Mouse (Mus musculus) forebrain, embryonic 10.5 days (tissue): ENCODE results near the gene Rbfox3. TPM values are rescaled to one million over a fixed set of nuclear protein-coding genes. Genes with fewer than 3 reads are reported as not detected.
"Not testable (repeated sequence)": the region's sequence is repeated elsewhere in the genome, so short reads cannot be mapped to it uniquely, and the experiment has no call there.

ENCODE experiments used
- DNase-seq: peaks from one replicate; pipeline ENCODE4 v3.0.0-alpha.2; 2017; ENCODE audit warnings: low spot score; ENCODE audit errors: extremely low spot score
- H3K27ac ChIP-seq: fragments of 300-500 bp; sonication (generic); 2 replicates; pipeline ENCODE4 v1.5.1; 2016; ENCODE audit warnings: mild to moderate bottlenecking
- H3K27me3 ChIP-seq: fragments of 300-500 bp; sonication (generic); 2 replicates; pipeline ENCODE4 v1.6.1; 2016; ENCODE audit warnings: mild to moderate bottlenecking; ENCODE audit not compliant: poor library complexity, severe bottlenecking
- H3K36me3 ChIP-seq: fragments of 300-500 bp; sonication (generic); replicated peaks from 2 replicates; pipeline ENCODE4 v1.6.1; 2016; ENCODE audit warnings: mild to moderate bottlenecking, moderate library complexity
- H3K4me1 ChIP-seq: fragments of 300-500 bp; sonication (generic); 2 replicates; pipeline ENCODE4 v1.6.1; 2016
- H3K4me3 ChIP-seq: fragments of 300-500 bp; sonication (generic); 2 replicates; pipeline ENCODE4 v1.5.1; 2016; ENCODE audit warnings: mild to moderate bottlenecking, moderate library complexity
- H3K9me3 ChIP-seq: fragments of 300-500 bp; sonication (generic); 2 replicates; pipeline ENCODE4 v1.6.1; 2016; ENCODE audit warnings: mild to moderate bottlenecking, moderate library complexity
- WGBS: fragments of 180-500 bp; shearing (Covaris S2); methylation state at CpG from one replicate; pipeline ENCODE4 v1.1.7; 2016; 5-methylcytosine and 5-hydroxymethylcytosine counted together
- polyA plus RNA-seq: library from polyadenylated mRNA; unstranded; fragments of >200 nt; fragmentation: Nextera tagmentation; extraction: Ambion mirVana; gene quantifications from 2 replicates; pipeline ENCODE4 v1.2.1, GENCODE M21; 2016

Gene Rbfox3
- polyA plus RNA-seq, 1 experiment from 2014 or later: 2.6 TPM

DNA sequence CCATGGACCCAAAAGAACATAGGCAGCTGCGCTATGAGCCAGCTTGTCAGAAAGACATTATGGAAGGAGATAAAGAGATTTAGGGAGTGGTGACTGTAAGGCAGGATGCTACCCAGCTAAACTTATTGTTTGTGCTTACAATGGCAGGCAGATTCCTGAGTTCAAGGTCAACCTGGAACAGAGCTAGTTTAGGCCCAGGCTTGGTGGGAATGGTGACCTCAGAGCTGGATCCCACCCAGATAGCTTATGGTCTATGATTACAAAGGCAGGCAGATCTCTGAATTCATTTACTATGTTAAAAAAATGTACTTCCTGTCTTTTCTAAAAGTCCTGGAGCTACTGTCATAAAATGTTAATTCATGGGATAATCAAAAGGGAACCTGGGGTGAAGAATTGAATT, 123.3 kb downstream of the Rbfox3 start:
- H3K9me3 ChIP-seq: peaks cover 6% of the 10 kb centered on the region; the same call in 1 of the 2 replicates
- H3K27ac ChIP-seq: no peak overlapping the region
- no peak overlapping the region for H3K4me3 ChIP-seq
- DNase-seq: no peak
- H3K4me1 ChIP-seq: peaks cover 11% of the 10 kb centered on the region
- H3K27me3 ChIP-seq: no peaks in the 10 kb centered on the region
- 92% methylated on average over 1 of the region's 1 CpGs for WGBS
- H3K36me3 ChIP-seq: no peaks in the 10 kb centered on the region

GRCm38 (mm10) chr11:118782677-118783076, 128.7 kb downstream of the Rbfox3 start:
- no peak for DNase-seq
- H3K9me3 ChIP-seq: peaks cover 4% of the 10 kb centered on the region; the same call in 1 of the 2 replicates
- no peak overlapping the region for H3K4me3 ChIP-seq
- no peak overlapping the region for H3K27ac ChIP-seq
- H3K4me1 ChIP-seq: peaks cover 6% of the 10 kb centered on the region; the same call in 1 of the 2 replicates
- H3K27me3 ChIP-seq: no peaks in the 10 kb centered on the region
- H3K36me3 ChIP-seq: no peaks in the 10 kb centered on the region
- 92% methylated on average over 5 of the region's 5 CpGs for WGBS

GRCm38 (mm10) chr11:118775753-118776152, 135.6 kb downstream of the Rbfox3 start:
- no peaks in the 10 kb centered on the region for H3K36me3 ChIP-seq
- peaks cover 17% of the 10 kb centered on the region for H3K4me1 ChIP-seq
- no peak overlapping the region for H3K27ac ChIP-seq
- DNase-seq: peak; percentile 39
- H3K9me3 ChIP-seq: no peaks in the 10 kb centered on the region
- H3K27me3 ChIP-seq: no peaks in the 10 kb centered on the region
- WGBS: 18% methylated on average over 3 of the region's 3 CpGs
- no peak overlapping the region for H3K4me3 ChIP-seq

DNA sequence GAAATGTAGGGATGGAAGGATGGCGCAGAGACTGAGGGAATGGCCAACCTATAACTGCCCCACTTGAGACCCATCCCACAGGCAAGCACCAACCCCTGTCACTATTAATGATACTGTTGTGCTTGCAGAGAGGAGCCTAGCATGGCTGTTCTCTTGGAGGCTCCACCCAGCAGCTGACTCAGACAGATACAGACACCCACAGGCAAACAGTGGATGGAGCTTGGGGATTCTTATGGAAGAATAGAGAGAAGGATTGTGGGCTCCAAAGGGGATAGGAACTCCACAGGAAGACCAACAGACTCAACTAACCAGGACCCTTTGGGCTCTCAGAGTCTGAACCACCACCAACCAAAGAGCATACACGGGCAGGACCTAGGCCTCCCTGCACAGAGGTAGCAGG, 136.6 kb downstream of the Rbfox3 start:
- H3K4me3 ChIP-seq, H3K27ac ChIP-seq, DNase-seq, H3K27me3 ChIP-seq, H3K9me3 ChIP-seq, H3K36me3 ChIP-seq: not testable (repeated sequence)
- 88% methylated on average over 2 of the region's 2 CpGs for WGBS
- peaks cover 16% of the 10 kb centered on the region for H3K4me1 ChIP-seq

DNA sequence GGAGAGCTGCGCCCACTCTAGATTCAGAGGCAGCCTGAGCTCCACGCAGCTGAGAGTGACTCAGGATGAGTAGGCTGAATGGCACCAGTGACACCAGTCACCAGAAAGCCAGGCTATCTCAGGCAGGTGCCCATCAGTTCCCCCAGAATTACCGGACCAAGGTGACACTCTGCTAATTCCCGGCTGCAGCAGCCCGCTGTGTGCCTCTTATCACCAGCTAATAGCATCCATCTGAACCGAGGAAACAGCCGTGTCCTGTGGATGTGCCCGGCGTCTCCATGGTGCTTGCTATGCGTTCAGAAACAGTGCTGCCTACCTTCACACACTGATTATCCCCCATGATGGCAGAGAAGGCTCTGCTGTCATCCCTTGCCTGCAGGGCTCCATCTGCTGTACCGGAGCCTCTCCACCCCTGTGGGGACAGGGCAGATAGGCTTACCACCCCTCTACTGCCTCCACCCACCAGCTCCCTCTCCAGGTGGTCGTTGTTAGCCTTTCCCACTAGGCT, 138.3 kb downstream of the Rbfox3 start:
- no peak for DNase-seq
- peaks cover 23% of the 10 kb centered on the region for H3K4me1 ChIP-seq
- no peaks in the 10 kb centered on the region for H3K36me3 ChIP-seq
- H3K9me3 ChIP-seq: no peaks in the 10 kb centered on the region
- no peak overlapping the region for H3K4me3 ChIP-seq
- H3K27me3 ChIP-seq: no peaks in the 10 kb centered on the region
- WGBS: 66% methylated on average over 12 of the region's 12 CpGs
- 0 out of 2 replicates have a peak overlapping the region, but pooled peaks have one; percentile 40 for H3K27ac ChIP-seq

- Histone ChIP-seq H3K36me3 (no peaks in the 10 kb centered on the region), H3K4me1 (peaks cover 35% of the 10 kb centered on the region), H3K27ac (0 out of 2 replicates have a peak overlapping the region, but pooled peaks have one; percentile 9), H3K9me3 (no peaks in the 10 kb centered on the region), H3K27me3 (no peaks in the 10 kb centered on the region), H3K4me3 (no peak overlapping the region)
- DNase-seq: no peak
- WGBS: 80% methylated on average over 4 of the region's 4 CpGs
Observed at GRCm38 (mm10) chr11:118771358-118771757, 140.0 kb downstream of the Rbfox3 start.

- peaks cover 37% of the 10 kb centered on the region for H3K4me1 ChIP-seq
Observed at GRCm38 (mm10) chr11:118770789-118771188, 140.6 kb downstream of the Rbfox3 start.

GRCm38 (mm10) chr11:118769542-118769941, 141.9 kb downstream of the Rbfox3 start:
- Histone ChIP-seq H3K4me3 (no peak overlapping the region), H3K4me1 (peaks cover 37% of the 10 kb centered on the region), H3K9me3 (no peaks in the 10 kb centered on the region), H3K36me3 (no peaks in the 10 kb centered on the region), H3K27ac (peak overlapping the region; percentile 48), H3K27me3 (no peaks in the 10 kb centered on the region)
- WGBS: 82% methylated on average over 2 of the region's 2 CpGs
- no peak for DNase-seq

More at GRCm38 (mm10) chr11:118770789-118771188, 140.6 kb downstream of the Rbfox3 start:
- Histone ChIP-seq H3K27ac (no peak overlapping the region), H3K4me3 (no peak overlapping the region), H3K9me3 (no peaks in the 10 kb centered on the region), H3K36me3 (no peaks in the 10 kb centered on the region), H3K27me3 (no peaks in the 10 kb centered on the region)
- WGBS: 92% methylated on average over 3 of the region's 7 CpGs
- no peak for DNase-seq

DNA sequence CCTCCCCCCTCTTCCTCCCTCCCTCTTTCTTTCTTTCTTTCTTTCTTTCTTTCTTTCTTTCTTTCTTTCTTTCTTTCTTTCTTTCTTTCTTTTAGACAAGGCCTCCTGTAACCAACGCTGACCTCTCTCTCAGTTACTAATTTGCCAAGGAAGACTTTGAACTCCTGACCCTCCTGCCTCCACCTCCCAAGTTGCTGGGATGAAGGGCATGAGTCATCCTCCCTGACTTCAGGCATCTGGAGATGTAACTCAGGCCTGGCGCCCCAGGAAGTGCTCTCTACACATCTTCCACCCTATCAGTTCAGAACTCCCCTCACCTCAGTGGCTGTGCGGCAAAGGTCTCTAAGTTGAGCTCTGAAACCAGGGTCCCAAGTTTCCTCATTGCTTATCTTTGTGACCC, 143.0 kb downstream of the Rbfox3 start:
- Histone ChIP-seq H3K4me3 (no peak overlapping the region), H3K27ac (no peak overlapping the region), H3K9me3 (no peaks in the 10 kb centered on the region), H3K36me3 (no peaks in the 10 kb centered on the region), H3K4me1 (peaks cover 29% of the 10 kb centered on the region), H3K27me3 (no peaks in the 10 kb centered on the region)
- no peak for DNase-seq
- WGBS: 80% methylated on average over 3 of the region's 3 CpGs

DNA sequence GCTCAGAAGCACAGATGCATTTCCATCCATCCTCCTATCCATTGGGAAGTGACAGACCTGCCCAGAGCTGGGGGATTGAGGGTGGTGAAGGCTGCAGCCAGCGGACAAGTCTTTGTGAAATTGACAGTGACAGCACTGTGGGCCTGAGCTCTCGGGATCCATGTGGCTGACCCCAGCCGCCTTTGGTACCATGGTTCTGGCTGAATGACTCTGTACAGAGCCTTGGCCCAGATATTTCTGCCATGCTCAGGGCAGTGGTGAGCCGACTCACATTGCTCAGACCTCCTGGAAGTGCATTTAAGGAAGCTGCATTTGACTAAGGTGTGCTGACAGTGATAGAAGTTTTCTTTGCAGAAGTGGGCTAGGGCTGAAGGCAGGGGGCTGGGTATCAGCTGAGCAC, 144.0 kb downstream of the Rbfox3 start:
- 75% methylated on average over 4 of the region's 4 CpGs for WGBS
- H3K27ac ChIP-seq: no peak overlapping the region
- no peak overlapping the region for H3K4me3 ChIP-seq

GRCm38 (mm10) chr11:118760296-118760988, 151.0 kb downstream of the Rbfox3 start:
- DNase-seq: no peak
- Histone ChIP-seq H3K4me3 (no peak overlapping the region), H3K36me3 (no peaks in the 10 kb centered on the region), H3K9me3 (no peaks in the 10 kb centered on the region), H3K27ac (no peak overlapping the region), H3K4me1 (no peaks in the 10 kb centered on the region; the same call in none of the 2 replicates), H3K27me3 (no peaks in the 10 kb centered on the region)
- WGBS: 86% methylated on average over 12 of the region's 12 CpGs

More for the DNA sequence above, 144.0 kb downstream of the Rbfox3 start:
- Histone ChIP-seq H3K4me1 (peaks cover 25% of the 10 kb centered on the region), H3K9me3 (no peaks in the 10 kb centered on the region), H3K27me3 (no peaks in the 10 kb centered on the region), H3K36me3 (no peaks in the 10 kb centered on the region)
- DNase-seq: no peak

GRCm38 (mm10) chr11:118759228-118759627, 152.2 kb downstream of the Rbfox3 start:
- 91% methylated on average over 8 of the region's 8 CpGs for WGBS
- H3K4me3 ChIP-seq: no peak overlapping the region
- H3K4me1 ChIP-seq: peaks cover 6% of the 10 kb centered on the region
- no peaks in the 10 kb centered on the region for H3K36me3 ChIP-seq
- no peak for DNase-seq
- no peaks in the 10 kb centered on the region for H3K9me3 ChIP-seq
- no peaks in the 10 kb centered on the region for H3K27me3 ChIP-seq
- H3K27ac ChIP-seq: no peak overlapping the region

DNA sequence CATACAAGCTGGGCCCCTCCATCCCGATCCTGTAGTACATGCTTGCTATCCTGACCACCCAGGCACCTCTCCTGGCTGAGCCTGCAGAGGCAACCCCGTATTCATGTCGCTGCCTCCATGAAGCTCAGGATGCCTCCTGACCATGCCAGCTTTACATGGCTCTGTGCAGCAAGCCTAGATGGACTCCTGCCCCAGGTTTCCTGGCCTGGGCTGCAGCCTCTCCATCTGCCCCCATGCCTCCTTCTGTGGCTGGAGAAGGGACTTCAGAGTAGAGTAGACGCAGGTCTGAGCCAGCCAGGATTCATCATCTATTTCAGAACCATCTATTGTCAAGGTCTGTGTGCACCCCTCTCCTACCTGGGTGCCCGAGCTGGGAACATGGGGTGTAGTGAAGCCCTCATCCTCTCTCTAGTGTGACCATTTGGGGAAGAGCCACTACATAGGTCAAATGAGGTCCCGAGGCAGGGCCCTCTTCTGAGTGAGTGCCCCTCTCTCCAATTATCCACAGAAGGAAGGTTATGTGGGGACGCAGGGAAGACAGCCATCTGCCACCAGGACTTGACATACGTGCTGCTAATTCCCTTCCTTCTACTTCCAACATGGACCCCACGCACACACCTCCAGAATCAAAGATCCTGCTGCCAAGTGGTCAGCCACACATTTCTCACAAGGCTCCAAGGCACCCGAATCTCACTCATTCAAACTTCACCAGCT, 153.0 kb downstream of the Rbfox3 start:
- H3K36me3 ChIP-seq: no peaks in the 10 kb centered on the region
- H3K27me3 ChIP-seq: no peaks in the 10 kb centered on the region
- H3K4me3 ChIP-seq: no peak overlapping the region
- DNase-seq: no peak
- no peak overlapping the region for H3K27ac ChIP-seq
- H3K4me1 ChIP-seq: peaks cover 7% of the 10 kb centered on the region
- no peaks in the 10 kb centered on the region for H3K9me3 ChIP-seq
- 88% methylated on average over 10 of the region's 10 CpGs for WGBS
